Mouse (Mus musculus): Measurements from ENCODE around the gene Uvrag.

Uvrag gene

GRCm38 (mm10) chr7:98937079-98937813, 203.7 kb downstream of the Uvrag start:
- no peak for DNase-seq (ENCODE audit: low spot score in 2 of 2)

- no peak for DNase-seq (ENCODE audit: low spot score in 2 of 2)
Observed at GRCm38 (mm10) chr7:98935757-98936156, 205.2 kb downstream of the Uvrag start.

GRCm38 (mm10) chr7:98935193-98935592, 205.7 kb downstream of the Uvrag start:
- DNase-seq (ENCODE audit: low spot score in 2 of 2), result no peak

- no peak for DNase-seq (ENCODE audit: low spot score in 2 of 2)
Observed at GRCm38 (mm10) chr7:98928336-98929025, 212.5 kb downstream of the Uvrag start.

- no peak for DNase-seq (ENCODE audit: low spot score in 2 of 2)
Observed at GRCm38 (mm10) chr7:98926906-98927528, 213.9 kb downstream of the Uvrag start.

- no peak for DNase-seq (ENCODE audit: low spot score in 2 of 2)
Observed at GRCm38 (mm10) chr7:98924380-98924869, 216.5 kb downstream of the Uvrag start.

GRCm38 (mm10) chr7:98922984-98923383, 218.0 kb downstream of the Uvrag start:
- DNase-seq (ENCODE audit: low spot score in 2 of 2), result no peak

GRCm38 (mm10) chr7:98917407-98917806, 223.5 kb downstream of the Uvrag start:
- no peak for DNase-seq (ENCODE audit: low spot score in 2 of 2)

- no peak for DNase-seq (ENCODE audit: low spot score in 2 of 2)
Observed at GRCm38 (mm10) chr7:98916581-98916980, 224.4 kb downstream of the Uvrag start.

GRCm38 (mm10) chr7:98912953-98913360, 228.0 kb downstream of the Uvrag start:
- no peak for DNase-seq (ENCODE audit: low spot score in 2 of 2)

GRCm38 (mm10) chr7:98911276-98911675, 229.7 kb downstream of the Uvrag start:
- DNase-seq (ENCODE audit: low spot score in 2 of 2), result no peak

GRCm38 (mm10) chr7:98910712-98911111, 230.2 kb downstream of the Uvrag start:
- no peak for DNase-seq (ENCODE audit: low spot score in 2 of 2)

- no peak for DNase-seq (ENCODE audit: low spot score in 2 of 2)
Observed at GRCm38 (mm10) chr7:98910164-98910563, 230.8 kb downstream of the Uvrag start.

- no peak for DNase-seq (ENCODE audit: low spot score in 2 of 2)
Observed at GRCm38 (mm10) chr7:98907476-98907875, 233.5 kb downstream of the Uvrag start.

GRCm38 (mm10) chr7:98904659-98905362, 236.1 kb downstream of the Uvrag start:
- DNase-seq (ENCODE audit: low spot score in 2 of 2), result no peak

GRCm38 (mm10) chr7:98903884-98904283, 237.1 kb downstream of the Uvrag start:
- DNase-seq (ENCODE audit: low spot score in 2 of 2), result no peak

- DNase-seq (ENCODE audit: low spot score in 2 of 2), result no peak
Observed at GRCm38 (mm10) chr7:98901120-98901519, 239.8 kb downstream of the Uvrag start.

GRCm38 (mm10) chr7:98899815-98900214, 241.1 kb downstream of the Uvrag start:
- no peak for DNase-seq (ENCODE audit: low spot score in 2 of 2)

GRCm38 (mm10) chr7:98897323-98897722, 243.6 kb downstream of the Uvrag start:
- no peak for DNase-seq (ENCODE audit: low spot score in 2 of 2)

- no peak for DNase-seq (ENCODE audit: low spot score in 2 of 2)
Observed at GRCm38 (mm10) chr7:98895501-98896095, 245.3 kb downstream of the Uvrag start.

GRCm38 (mm10) chr7:98894768-98895167, 246.2 kb downstream of the Uvrag start:
- no peak for DNase-seq (ENCODE audit: low spot score in 2 of 2)

- no peak for DNase-seq (ENCODE audit: low spot score in 2 of 2)
Observed at GRCm38 (mm10) chr7:98894305-98894704, 246.6 kb downstream of the Uvrag start.
